ENCODE assay signal across 15 mouse cellular contexts in genomic region chr11:118242506-118242905, GRCm38 (mm10). TPM values are rescaled to one million over a fixed set of nuclear protein-coding genes. Genes with fewer than 3 reads are reported as not detected.
DNase-seq lines count a peak whose midpoint lies in the region; ATAC-seq lines count a peak whose summit lies in the region.
"Had no signal": no experiment of that assay in that cellular context is flagged by ENCODE, and none has a peak within 500 bp of the region (broad histone marks: within the 10 kb centered on the region; RNA-seq: fewer than 3 reads in every experiment).

No protein-coding gene starts in this region.

- no peaks in the 10 kb centered on the region for H3K27me3 ChIP-seq in kidney, embryonic 15.5 days
- no peaks in the 10 kb centered on the region for H3K27me3 ChIP-seq in embryonic facial prominence, embryonic 14.5 days (replicated peaks; ENCODE audit: control insufficient read depth, insufficient read depth, low read length)

- H3K9ac ChIP-seq in kidney, embryonic 15.5 days, result no peak overlapping the region
- H3K9ac ChIP-seq in embryonic facial prominence, embryonic 14.5 days (ENCODE audit: low read depth, low read length), result no peak overlapping the region
- H3K9ac ChIP-seq: liver, postnatal 0 days had no signal

- H3K4me2 ChIP-seq in kidney, embryonic 15.5 days, result no peak overlapping the region
- H3K4me2 ChIP-seq in embryonic facial prominence, embryonic 14.5 days (ENCODE audit: low read depth, low read length), result no peak overlapping the region

- no peak overlapping the region for H3K4me3 ChIP-seq in kidney, embryonic 15.5 days (replicated peaks)
- H3K4me3 ChIP-seq in embryonic facial prominence, embryonic 14.5 days (ENCODE audit: low read depth, low read length), result no peak overlapping the region
- H3K4me3 ChIP-seq: layer of hippocampus, adult 2 months; megakaryocyte, embryonic 14.5 days; myocyte had no signal

- intact Hi-C loops in gastrocnemius, postnatal 36 days (cut with DNase I), result no loop called here

- 55% methylated on average over 4 of the region's 4 CpGs for WGBS in kidney, embryonic 15.5 days
- WGBS in embryonic facial prominence, embryonic 14.5 days, result 47% methylated on average over 4 of the region's 4 CpGs

- no peaks in the 10 kb centered on the region for H3K36me3 ChIP-seq in kidney, embryonic 15.5 days
- H3K36me3 ChIP-seq in embryonic facial prominence, embryonic 14.5 days (ENCODE audit: control insufficient read depth, insufficient read depth, low read length), result no peaks in the 10 kb centered on the region

- ATAC-seq in kidney, embryonic 15.5 days (replicated peaks; ENCODE audit: low FRiP score), result no peak
- ATAC-seq in embryonic facial prominence, embryonic 14.5 days (ENCODE audit: low read depth), result no peak
- ATAC-seq: forebrain, embryonic 14.5 days; hindbrain, embryonic 16.5 days; liver, postnatal 0 days had no signal

- peaks cover 88% of the 10 kb centered on the region for H3K4me1 ChIP-seq in kidney, embryonic 15.5 days
- H3K4me1 ChIP-seq in embryonic facial prominence, embryonic 14.5 days (ENCODE audit: control insufficient read depth, insufficient read depth, low read length), result peaks cover 52% of the 10 kb centered on the region

- no peaks in the 10 kb centered on the region for H3K9me3 ChIP-seq in kidney, embryonic 15.5 days (replicated peaks)
- no peaks in the 10 kb centered on the region for H3K9me3 ChIP-seq in embryonic facial prominence, embryonic 14.5 days (ENCODE audit: control insufficient read depth, low read length)
- H3K9me3 ChIP-seq: megakaryocyte, embryonic 14.5 days had no signal

- DNase-seq in adrenal gland, adult 8-10 months, result peak; percentile 53
- DNase-seq in adrenal gland, postnatal 4 days (ENCODE audit: low spot score in 2 of 2), result no peak
- DNase-seq in kidney, adult 8-10 months, result no peak
- peak; percentile 26 for DNase-seq in MN1 (ENCODE audit: low spot score)
- DNase-seq in embryonic facial prominence, embryonic 14.5 days (ENCODE audit: low spot score), result no peak
- DNase-seq in heart, adult 9 months (ENCODE audit: low spot score in 2 of 2), result no peak
- no peak for DNase-seq in gastrocnemius, postnatal 36 days
- DNase-seq: gastrocnemius, postnatal 25 days; liver, postnatal 0 days had no signal

- H3K27ac ChIP-seq in kidney, embryonic 15.5 days, result peak overlapping the region; percentile 22; the same call in 1 of the 2 replicates
- H3K27ac ChIP-seq in embryonic facial prominence, embryonic 14.5 days (replicated peaks; ENCODE audit: low read depth, low read length), result 0 out of 2 replicates have a peak overlapping the region, but pooled peaks have one; percentile 8
- H3K27ac ChIP-seq: layer of hippocampus, adult 2 months had no signal

RNA-seq across cellular contexts. Expression of gene Cyth1, which starts 5.9 kb away (rescaled TPM):
- total RNA-seq in adrenal gland, adult 8-10 months (2022), result 10 to 100 TPM; 23.4 to 28.1 (median 24.4) TPM
- total RNA-seq in adrenal gland, postnatal 4 days (2021), result 10 to 100 TPM; 30.3 to 31.5 TPM
- 16.4 and 16.5 TPM in 2 replicates for polyA plus RNA-seq in kidney, embryonic 15.5 days (2015; fragmentation: Nextera tagmentation; extraction: Ambion mirVana)
- polyA plus RNA-seq in embryonic facial prominence, embryonic 14.5 days (2014; fragmentation: Nextera tagmentation; extraction: Ambion mirVana), result 11.4 and 12.5 TPM in 2 replicates
- total RNA-seq in gastrocnemius, postnatal 36 days (2021), result 10 to 100 TPM; 33.5 to 34.7 TPM

RNA-seq across cellular contexts. Expression of gene Usp36, which starts 47.5 kb away (rescaled TPM):
- total RNA-seq in adrenal gland, adult 8-10 months (2022), result 10 to 100 TPM; 21.0 to 36.9 (median 28.9) TPM
- total RNA-seq in adrenal gland, postnatal 4 days (2021), result 10 to 100 TPM; 22.7 to 23.5 TPM
- 21.8 and 24.2 TPM in 2 replicates for polyA plus RNA-seq in kidney, embryonic 15.5 days (2015; fragmentation: Nextera tagmentation; extraction: Ambion mirVana)
- polyA plus RNA-seq in embryonic facial prominence, embryonic 14.5 days (2014; fragmentation: Nextera tagmentation; extraction: Ambion mirVana), result 15.9 and 16.1 TPM in 2 replicates
- total RNA-seq in gastrocnemius, postnatal 36 days (2021), result 10 to 100 TPM; 11.1 to 14.7 TPM

Comparison
In these comparisons a context has a peak if more than half of its experiments do, and no peak if none do; other contexts are left out.
1. DNase-seq: peak in adrenal gland, adult 8-10 months (single experiment) and MN1 (single experiment); none in adrenal gland, postnatal 4 days (0 of 2), kidney, adult 8-10 months (0 of 2), embryonic facial prominence, embryonic 14.5 days (single experiment), heart, adult 9 months (0 of 2) and gastrocnemius, postnatal 36 days (0 of 2).